Comparison of ENCODE assay signal across 20 mouse cellular contexts in the genomic region with DNA sequence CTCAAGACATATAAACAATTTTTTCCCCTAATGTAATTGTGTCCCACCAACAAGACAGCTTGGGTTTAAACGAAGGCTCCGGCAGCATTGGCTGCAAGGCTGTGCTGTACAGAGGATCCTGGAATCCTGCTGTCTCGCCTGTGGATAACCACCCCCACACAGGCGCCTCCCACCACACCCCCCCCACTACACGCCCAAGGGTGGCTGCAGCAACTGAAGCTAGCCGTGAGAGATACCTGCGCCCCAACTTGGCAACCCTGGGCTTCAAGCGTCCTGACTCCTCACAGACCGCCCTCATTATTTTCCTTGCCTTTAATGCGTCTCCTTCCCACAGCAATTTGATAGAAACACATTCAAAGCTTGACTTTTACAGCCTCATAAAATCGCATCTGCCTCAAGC.
DNase-seq lines count a peak whose midpoint lies in the region; ATAC-seq and TF ChIP-seq lines count a peak whose summit lies in the region.
"Had no signal": no experiment of that assay in that cellular context is flagged by ENCODE, and none has a peak within 500 bp of the region (broad histone marks: within the 10 kb centered on the region; RNA-seq: fewer than 3 reads in every experiment).

No protein-coding gene starts in this region.

- H3K9ac ChIP-seq in kidney, embryonic 15.5 days = no peak overlapping the region
- no peak overlapping the region for H3K9ac ChIP-seq in stomach, postnatal 0 days (ENCODE audit: low read length)
- H3K9ac ChIP-seq: heart, embryonic 13.5 days; hindbrain, embryonic 12.5 days; midbrain, embryonic 15.5 days had no signal

- no peak for TF ChIP-seq CTCF in stomach, postnatal 0 days (IDR thresholded peaks at IDR 0.05; ENCODE audit: low read depth)

- ATAC-seq in frontal cortex, adult (ENCODE audit: low TSS enrichment) = 0 out of 2 replicates have a peak, but pooled peaks have one; percentile 52
- ATAC-seq in kidney, embryonic 15.5 days (replicated peaks; ENCODE audit: low FRiP score) = no peak
- ATAC-seq in stomach, postnatal 0 days (ENCODE audit: low FRiP score, low TSS enrichment) = no peak
- ATAC-seq: forebrain, embryonic 14.5 days; midbrain, embryonic 15.5 days had no signal

- H3K36me3 ChIP-seq in kidney, embryonic 15.5 days = no peaks in the 10 kb centered on the region
- H3K36me3 ChIP-seq in stomach, postnatal 0 days (ENCODE audit: control insufficient read depth, insufficient read depth, low read length) = no peaks in the 10 kb centered on the region
- H3K36me3 ChIP-seq: heart, embryonic 13.5 days; hindbrain, embryonic 12.5 days; midbrain, embryonic 15.5 days had no signal

- H3K9me3 ChIP-seq in kidney, embryonic 15.5 days (replicated peaks) = no peaks in the 10 kb centered on the region
- H3K9me3 ChIP-seq in stomach, postnatal 0 days (ENCODE audit: control insufficient read depth, low read length) = no peaks in the 10 kb centered on the region
- H3K9me3 ChIP-seq: midbrain, embryonic 15.5 days had no signal

- H3K4me1 ChIP-seq in kidney, embryonic 15.5 days = peaks cover 20% of the 10 kb centered on the region
- H3K4me1 ChIP-seq in stomach, postnatal 0 days (replicated peaks; ENCODE audit: control insufficient read depth, insufficient read depth) = no peaks in the 10 kb centered on the region
- H3K4me1 ChIP-seq: heart, embryonic 13.5 days; midbrain, embryonic 15.5 days had no signal

- no peak for TF ChIP-seq EP300 in stomach, postnatal 0 days (optimal IDR thresholded peaks at IDR 0.05)

- no peak overlapping the region for H3K4me3 ChIP-seq in kidney, embryonic 15.5 days (replicated peaks)
- no peak overlapping the region for H3K4me3 ChIP-seq in stomach, postnatal 0 days (ENCODE audit: low read depth, low read length)
- H3K4me3 ChIP-seq: heart, embryonic 13.5 days; hindbrain, embryonic 12.5 days; midbrain, embryonic 15.5 days had no signal

- H3K4me2 ChIP-seq in kidney, embryonic 15.5 days = peak overlapping the region; percentile 35
- no peak overlapping the region for H3K4me2 ChIP-seq in stomach, postnatal 0 days (replicated peaks; ENCODE audit: low read depth)
- H3K4me2 ChIP-seq: heart, embryonic 13.5 days; hindbrain, embryonic 12.5 days; midbrain, embryonic 15.5 days had no signal

- H3K27me3 ChIP-seq in kidney, embryonic 15.5 days = no peaks in the 10 kb centered on the region
- H3K27me3 ChIP-seq in stomach, postnatal 0 days (ENCODE audit: control insufficient read depth, insufficient read depth, low read length) = no peaks in the 10 kb centered on the region
- H3K27me3 ChIP-seq: heart, embryonic 13.5 days; hindbrain, embryonic 12.5 days; midbrain, embryonic 15.5 days had no signal

- DNase-seq in frontal cortex, postnatal 25 days (ENCODE audit: low spot score in 2 of 2) = no peak
- DNase-seq in kidney, adult 8-10 months = no peak
- DNase-seq in urinary bladder, postnatal 14 days (ENCODE audit: low spot score) = peak; percentile 11
- DNase-seq in urinary bladder, postnatal 4 days (ENCODE audit: low spot score in 2 of 2) = no peak
- no peak for DNase-seq in stomach, postnatal 0 days (ENCODE audit: low spot score)
- DNase-seq in adrenal gland, adult (ENCODE audit: inconsistent age in 2 of 2, low spot score in 1 of 2) = no peak
- DNase-seq: adrenal gland, postnatal 14 days; cerebellum, adult 8-10 months; cerebellum, postnatal 36 days; gastrocnemius, postnatal 14 days; heart, adult 18-20 months; heart, postnatal 14 days; thymus, postnatal 25 days had no signal

- WGBS in kidney, embryonic 15.5 days = 32% methylated on average over 11 of the region's 11 CpGs
- WGBS in stomach, postnatal 0 days = 76% methylated on average over 11 of the region's 11 CpGs

- peak overlapping the region; percentile 77 for H3K27ac ChIP-seq in kidney, embryonic 15.5 days
- 0 out of 2 replicates have a peak overlapping the region, but pooled peaks have one; percentile 24 for H3K27ac ChIP-seq in stomach, postnatal 0 days (replicated peaks)
- H3K27ac ChIP-seq: heart, embryonic 13.5 days; hindbrain, embryonic 12.5 days; macrophage; midbrain, embryonic 15.5 days had no signal
